Mouse (Mus musculus) MEL (cell line): ENCODE measurements around the gene Cdk4.

Source experiments
- CHD2 ChIP-seq: IDR thresholded peaks from 2 replicates; pipeline ENCODE4 v1.6.1; 2011; ENCODE audit warnings: low read length, improper control_type of control experiment
- EP300 ChIP-seq, 2 experiments: IDR thresholded peaks; 2 replicates each; pipeline ENCODE4 v1.6.1; 2011; ENCODE audit warnings: improper control_type of control experiment in 2 of 2, low read length in 2 of 2, low read depth in 1 of 2, mild to moderate bottlenecking in 1 of 2
- MEF2A ChIP-seq: IDR thresholded peaks from 2 replicates; pipeline ENCODE4 v1.6.1; 2014; ENCODE audit warnings: low read depth, mild to moderate bottlenecking, inconsistent platforms, low read length, improper control_type of control experiment; ENCODE audit not compliant: poor library complexity, insufficient replicate concordance, severe bottlenecking; ENCODE audit errors: extremely low read depth
- MXI1 ChIP-seq: IDR thresholded peaks from 2 replicates; pipeline ENCODE4 v1.6.1; 2011; ENCODE audit warnings: mild to moderate bottlenecking, low read depth, low read length, improper control_type of control experiment
- POLR2A ChIP-seq, 2 experiments: IDR thresholded peaks; 2 replicates each; pipeline ENCODE4 v1.6.1; 2011 to 2012; ENCODE audit warnings: low read length in 2 of 2, mild to moderate bottlenecking in 2 of 2, control low read depth in 1 of 2, improper control_type of control experiment in 1 of 2, low read depth in 1 of 2, moderate library complexity in 1 of 2; ENCODE audit not compliant: control insufficient read depth in 1 of 2, insufficient read depth in 1 of 2, poor library complexity in 1 of 2
- POLR2AphosphoS2 ChIP-seq: IDR thresholded peaks from 2 replicates; pipeline ENCODE4 v1.6.1; 2011; ENCODE audit warnings: low read length, improper control_type of control experiment
- POLR2AphosphoS5 ChIP-seq: IDR thresholded peaks from 2 replicates; pipeline ENCODE4 v1.6.1; 2012; ENCODE audit warnings: low read depth, borderline replicate concordance, mild to moderate bottlenecking, inconsistent platforms, low read length, moderate library complexity, mixed read lengths
- RCOR1 ChIP-seq: IDR thresholded peaks from 2 replicates; pipeline ENCODE4 v1.6.1; 2012; ENCODE audit warnings: low read depth, mild to moderate bottlenecking, inconsistent platforms, low read length, improper control_type of control experiment
- TAL1 ChIP-seq: IDR thresholded peaks from 2 replicates; pipeline ENCODE4 v1.6.1; 2012; ENCODE audit warnings: mild to moderate bottlenecking, inconsistent platforms, low read length, moderate library complexity, mixed read lengths
- USF2 ChIP-seq, 2 experiments: IDR thresholded peaks; 2 replicates each; pipeline ENCODE4 v1.6.1; 2011 to 2012; ENCODE audit warnings: improper control_type of control experiment in 2 of 2, low read length in 2 of 2, borderline replicate concordance in 1 of 2, inconsistent platforms in 1 of 2, low read depth in 1 of 2, mild to moderate bottlenecking in 1 of 2; ENCODE audit not compliant: insufficient read depth in 1 of 2
- ZC3H11A ChIP-seq: IDR thresholded peaks from 2 replicates; pipeline ENCODE4 v1.6.1; 2012; ENCODE audit warnings: low read depth, mild to moderate bottlenecking, inconsistent platforms, low read length, improper control_type of control experiment

GRCm38 (mm10) chr10:127079665-127080391, 16.5 kb downstream of the Cdk4 start:
- TF ChIP-seq POLR2A (IDR thresholded peaks at IDR 0.05; ENCODE audit: control insufficient read depth in 1 of 2, insufficient read depth in 1 of 2, low read depth in 1 of 2, low read length in 2 of 2, poor library complexity in 1 of 2): no peak
- TF ChIP-seq TAL1: no peak
- TF ChIP-seq EP300 (IDR thresholded peaks at IDR 0.05; ENCODE audit: low read depth in 1 of 2, low read length in 2 of 2): no peak
- no peak for TF ChIP-seq RCOR1
- no peak for TF ChIP-seq USF2 (IDR thresholded peaks at IDR 0.05; ENCODE audit: borderline replicate concordance in 1 of 2, insufficient read depth in 1 of 2, low read depth in 1 of 2, low read length in 2 of 2)
- no peak for TF ChIP-seq CHD2
- no peak for TF ChIP-seq MEF2A
- no peak for TF ChIP-seq ZC3H11A
- TF ChIP-seq POLR2AphosphoS5: no peak
- TF ChIP-seq POLR2AphosphoS2: no peak
- no peak for TF ChIP-seq MXI1
